Mouse (Mus musculus) c-Kit-positive CD71-negative TER-119-negative erythroid progenitor cells, embryonic 14.5 days (primary cell): Measurements from ENCODE around the gene Crabp1.

Source experiments
- DNase-seq: peaks from one replicate; pipeline ENCODE4 v3.0.0-alpha.2; 2013; ENCODE audit warnings: low read depth

The Crabp1 gene

GRCm38 (mm10) chr9:54764561-54765217, at the start of gene Crabp1:
Gene Crabp1, plus strand, starts transcription at chr9:54764748.
- DNase-seq = no peak

GRCm38 (mm10) chr9:54715776-54716175, 48.8 kb upstream of the Crabp1 start:
- no peak for DNase-seq

- no peak for DNase-seq
Measured at GRCm38 (mm10) chr9:54717527-54717926, 47.0 kb upstream of the Crabp1 start.

GRCm38 (mm10) chr9:54722156-54722555, 42.4 kb upstream of the Crabp1 start:
- no peak for DNase-seq

GRCm38 (mm10) chr9:54722596-54722995, 42.0 kb upstream of the Crabp1 start:
- no peak for DNase-seq

GRCm38 (mm10) chr9:54726315-54726714, 38.2 kb upstream of the Crabp1 start:
- no peak for DNase-seq

GRCm38 (mm10) chr9:54732122-54732521, 32.4 kb upstream of the Crabp1 start:
- DNase-seq = no peak

- peak; percentile 89 for DNase-seq
Measured at GRCm38 (mm10) chr9:54733921-54734638, 30.5 kb upstream of the Crabp1 start, which contains the start of gene Wdr61. Gene Wdr61, minus strand, starts transcription at chr9:54734519.

- no peak for DNase-seq
Measured at GRCm38 (mm10) chr9:54734639-54735252, 29.8 kb upstream of the Crabp1 start.

- DNase-seq = peak; percentile 82
Measured at GRCm38 (mm10) chr9:54736284-54736701, 28.3 kb upstream of the Crabp1 start.

GRCm38 (mm10) chr9:54738376-54738775, 26.2 kb upstream of the Crabp1 start:
- no peak for DNase-seq

GRCm38 (mm10) chr9:54743891-54744290, 20.7 kb upstream of the Crabp1 start:
- no peak for DNase-seq

- DNase-seq = no peak
Measured at GRCm38 (mm10) chr9:54745740-54746370, 18.7 kb upstream of the Crabp1 start.

- DNase-seq = no peak
Measured at GRCm38 (mm10) chr9:54750215-54750981, 14.2 kb upstream of the Crabp1 start.

- DNase-seq = no peak
Measured at GRCm38 (mm10) chr9:54751684-54752083, 12.9 kb upstream of the Crabp1 start.

GRCm38 (mm10) chr9:54752201-54752943, 12.2 kb upstream of the Crabp1 start:
- no peak for DNase-seq

- no peak for DNase-seq
Measured at GRCm38 (mm10) chr9:54752944-54753295, 11.6 kb upstream of the Crabp1 start.

- no peak for DNase-seq
Measured at GRCm38 (mm10) chr9:54759592-54759991, 5.0 kb upstream of the Crabp1 start.

- DNase-seq = no peak
Measured at GRCm38 (mm10) chr9:54764091-54764490, 457 bp upstream of the Crabp1 start.

GRCm38 (mm10) chr9:54765336-54766085, 963 bp downstream of the Crabp1 start:
- no peak for DNase-seq
